Mouse (Mus musculus): ENCODE data around the gene Nr1d2. TPM values are rescaled to one million over a fixed set of nuclear protein-coding genes. Genes with fewer than 3 reads are reported as not detected.
"Not testable (repeated sequence)": the region's sequence is repeated elsewhere in the genome, so short reads cannot be mapped to it uniquely, and the experiment has no call there.

Nr1d2 gene
- polyA plus RNA-seq, 2 experiments, result 0.85 to 1.3 TPM

DNA sequence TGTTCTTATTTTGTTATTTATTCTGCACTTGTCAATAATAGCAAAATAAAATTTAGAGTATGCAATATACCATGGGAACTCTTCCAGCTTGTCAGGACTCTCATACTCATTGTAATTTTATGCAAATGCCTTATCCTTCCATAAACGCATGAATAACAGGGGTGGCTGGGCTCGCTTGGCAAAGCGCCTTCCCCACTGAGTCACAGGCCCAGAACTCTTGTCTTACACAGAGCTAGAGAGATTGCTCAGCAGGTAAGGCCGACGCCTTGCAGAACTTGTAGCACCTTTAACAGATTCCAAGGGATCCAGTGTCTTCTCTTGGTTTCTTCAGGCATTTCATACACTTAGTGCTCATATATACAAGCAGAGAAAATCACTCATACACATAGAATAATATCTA, 41.4 kb upstream of the Nr1d2 start:
- TF ChIP-seq CTCF (IDR thresholded peaks at IDR 0.05; ENCODE audit: low read depth), result no peak
- no peak for TF ChIP-seq EP300 (IDR thresholded peaks at IDR 0.05; ENCODE audit: low read depth)
- 80% methylated on average over 5 of the region's 5 CpGs for WGBS (ENCODE audit: insufficient replicate concordance)
- H3K36me3 ChIP-seq (replicated peaks; ENCODE audit: control insufficient read depth, insufficient read depth, low read depth), result peaks cover 10% of the 10 kb centered on the region
- H3K4me1 ChIP-seq (replicated peaks; ENCODE audit: control insufficient read depth in 2 of 2, insufficient read depth in 2 of 2, low read length in 1 of 2), result no peaks in the 10 kb centered on the region
- no peak overlapping the region for H3K4me3 ChIP-seq (ENCODE audit: insufficient read depth in 1 of 2, low read depth in 2 of 2, low read length in 2 of 2)
- no peak overlapping the region for H3K4me2 ChIP-seq (ENCODE audit: low read depth)
- ATAC-seq (ENCODE audit: insufficient read depth) (no peak), DNase-seq (ENCODE audit: low read depth in 3 of 3, low spot score in 3 of 3) (no peak)
- no peak overlapping the region for H3K27ac ChIP-seq
- H3K9ac ChIP-seq (replicated peaks), result no peak overlapping the region
- H3K9me3 ChIP-seq (ENCODE audit: control insufficient read depth, low read length), result no peaks in the 10 kb centered on the region
- H3K27me3 ChIP-seq (ENCODE audit: control insufficient read depth, insufficient read depth, low read length), result no peaks in the 10 kb centered on the region

DNA sequence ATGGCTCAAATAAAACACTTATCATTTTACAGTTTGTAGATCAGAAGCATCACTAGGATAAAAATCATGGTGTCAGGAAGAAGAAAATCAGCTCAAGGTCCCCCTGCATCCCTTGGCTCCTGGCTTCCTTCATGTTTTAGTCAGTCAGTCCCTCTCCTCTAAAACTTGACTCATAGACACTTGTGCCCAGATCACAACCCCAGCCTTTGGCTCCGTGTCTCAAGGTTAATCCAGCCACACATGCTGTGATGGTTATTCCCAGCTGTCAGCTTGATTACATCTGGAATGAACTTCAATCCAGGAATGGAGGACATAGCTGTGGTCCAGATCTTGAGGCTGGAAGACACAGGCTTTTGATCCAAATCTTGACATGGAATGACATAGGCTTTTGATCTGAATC, 35.6 kb upstream of the Nr1d2 start:
- Histone ChIP-seq H3K4me3 (ENCODE audit: insufficient read depth in 1 of 2, low read depth in 2 of 2, low read length in 2 of 2) (no peak overlapping the region), H3K9ac (replicated peaks) (no peak overlapping the region), H3K4me2 (ENCODE audit: low read depth) (no peak overlapping the region), H3K36me3 (replicated peaks; ENCODE audit: control insufficient read depth, insufficient read depth, low read depth) (peaks cover 13% of the 10 kb centered on the region), H3K27ac (no peak overlapping the region), H3K27me3 (ENCODE audit: control insufficient read depth, insufficient read depth, low read length) (no peaks in the 10 kb centered on the region), H3K4me1 (replicated peaks; ENCODE audit: control insufficient read depth in 2 of 2, insufficient read depth in 2 of 2, low read length in 1 of 2) (peaks cover 4% of the 10 kb centered on the region in 2 experiments; a peak in 3 of 4 replicates), H3K9me3 (ENCODE audit: control insufficient read depth, low read length) (no peaks in the 10 kb centered on the region)
- DNase-seq (ENCODE audit: low read depth in 3 of 3, low spot score in 3 of 3) (no peak), ATAC-seq (ENCODE audit: insufficient read depth) (no peak)
- WGBS (ENCODE audit: insufficient replicate concordance), result 80% methylated on average over 1 of the region's 1 CpGs
- TF ChIP-seq CTCF (IDR thresholded peaks at IDR 0.05; ENCODE audit: low read depth) (no peak), EP300 (IDR thresholded peaks at IDR 0.05; ENCODE audit: low read depth) (no peak)

DNA sequence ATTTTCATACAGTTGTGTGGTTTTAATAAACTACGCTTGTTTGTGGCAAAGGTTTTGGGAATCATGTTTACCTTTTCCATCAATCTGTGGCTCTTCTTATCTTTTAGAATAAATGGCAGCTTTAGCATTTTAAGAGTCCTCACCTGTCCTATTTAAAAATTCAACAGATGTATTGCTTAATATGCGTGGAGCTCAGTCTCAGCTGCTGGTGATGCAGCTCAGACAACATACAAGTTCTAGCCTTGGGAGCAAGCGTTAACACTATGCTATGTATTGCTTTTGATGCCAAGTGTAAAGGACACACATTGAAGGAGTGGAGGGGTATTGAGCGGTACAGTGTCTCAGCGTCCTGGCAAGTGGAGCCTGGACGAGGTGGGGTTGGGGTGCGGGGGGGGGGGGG, 32.7 kb upstream of the Nr1d2 start:
- 3% methylated on average over 7 of the region's 7 CpGs for WGBS (ENCODE audit: insufficient replicate concordance)
- Histone ChIP-seq H3K4me1 (replicated peaks; ENCODE audit: control insufficient read depth in 2 of 2, insufficient read depth in 2 of 2, low read length in 1 of 2) (peaks cover 4 to 8% of the 10 kb centered on the region in 2 experiments; a peak in 3 of 4 replicates), H3K9me3 (ENCODE audit: control insufficient read depth, low read length) (no peaks in the 10 kb centered on the region), H3K36me3 (replicated peaks; ENCODE audit: control insufficient read depth, insufficient read depth, low read depth) (peaks cover 26% of the 10 kb centered on the region), H3K27ac (peak overlapping the region; percentile 69; the same call in 1 of the 2 replicates), H3K4me2 (ENCODE audit: low read depth) (peak overlapping the region; percentile 76), H3K27me3 (ENCODE audit: control insufficient read depth, insufficient read depth, low read length) (no peaks in the 10 kb centered on the region), H3K4me3 (ENCODE audit: insufficient read depth in 1 of 2, low read depth in 2 of 2, low read length in 2 of 2) (peak overlapping the region; percentile 72 to 79), H3K9ac (replicated peaks) (peak overlapping the region; percentile 84)
- DNase-seq (ENCODE audit: low read depth in 3 of 3, low spot score in 3 of 3) (no peak), ATAC-seq (ENCODE audit: insufficient read depth) (no peak)
- TF ChIP-seq CTCF (IDR thresholded peaks at IDR 0.05; ENCODE audit: low read depth) (no peak), EP300 (IDR thresholded peaks at IDR 0.05; ENCODE audit: low read depth) (no peak)

DNA sequence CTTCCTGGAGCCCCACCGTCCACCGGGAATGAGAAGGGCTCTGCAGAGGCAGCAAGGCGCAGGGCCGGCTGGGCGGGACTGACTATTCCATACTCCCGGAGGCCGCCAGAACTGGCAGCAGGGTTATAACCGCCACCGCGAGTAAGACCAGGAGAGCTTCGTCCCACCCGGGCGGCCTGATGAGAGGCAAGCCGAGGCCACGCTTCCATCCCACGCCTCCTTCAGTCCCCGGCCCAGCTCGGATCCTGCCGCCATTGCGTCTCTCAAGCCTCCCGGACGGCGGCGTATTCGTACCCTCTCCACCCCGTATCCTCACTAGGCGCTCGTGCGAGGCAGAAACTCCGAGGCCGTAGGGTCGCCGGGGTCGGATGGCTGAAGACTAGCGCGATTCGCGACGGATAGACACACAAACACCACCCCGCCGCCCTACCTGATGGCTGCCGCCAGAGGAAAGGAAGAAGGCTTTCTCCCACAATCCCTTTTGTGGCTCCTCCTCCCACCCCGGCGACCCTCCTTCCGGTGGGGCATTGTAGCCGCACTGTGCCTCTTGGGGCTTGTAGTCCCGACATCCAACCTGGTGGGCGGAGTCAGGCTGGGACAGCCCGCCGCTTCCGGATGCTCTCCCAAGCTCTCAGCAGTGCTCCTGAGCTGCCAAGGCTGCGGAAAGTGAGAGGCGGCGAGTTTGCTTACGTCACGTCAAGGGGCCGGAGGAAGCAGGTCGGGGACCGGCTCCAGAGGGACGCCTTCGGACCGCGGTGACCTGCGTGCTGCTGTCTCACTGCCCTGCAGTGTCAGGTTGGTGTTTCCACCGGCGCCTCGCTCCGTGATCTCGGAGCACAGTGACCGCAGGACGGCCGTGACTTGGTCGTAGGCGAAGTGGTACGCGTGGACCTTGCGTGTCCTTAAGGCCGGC, 31.9 kb upstream of the Nr1d2 start, which contains the start of the genes Nkiras1 and Rpl15:
TSS of gene Nkiras1 (plus strand) at position 608 of the 913 bp plus-strand sequence.
TSS of gene Rpl15 (minus strand) at position 863 of the 913 bp plus-strand sequence.
- Histone ChIP-seq H3K27me3 (ENCODE audit: control insufficient read depth, insufficient read depth, low read length) (no peaks in the 10 kb centered on the region), H3K4me3 (ENCODE audit: insufficient read depth in 1 of 2, low read depth in 2 of 2, low read length in 2 of 2) (peak within 1 kb of the TSS; percentile 79 to 89), H3K9me3 (ENCODE audit: control insufficient read depth, low read length) (no peaks in the 10 kb centered on the region), H3K27ac (peak within 1 kb of the TSS; percentile 69), H3K36me3 (replicated peaks; ENCODE audit: control insufficient read depth, insufficient read depth, low read depth) (peaks cover 28% of the 10 kb centered on the region), H3K4me1 (replicated peaks; ENCODE audit: control insufficient read depth in 2 of 2, insufficient read depth in 2 of 2, low read length in 1 of 2) (peaks cover 4 to 8% of the 10 kb centered on the region in 2 experiments; a peak in 3 of 4 replicates), H3K4me2 (ENCODE audit: low read depth) (peak within 1 kb of the TSS; percentile 76), H3K9ac (replicated peaks) (peak within 1 kb of the TSS; percentile 84)
- TF ChIP-seq CTCF (IDR thresholded peaks at IDR 0.05; ENCODE audit: low read depth) (peak; percentile 41; the same call in 1 of the 2 replicates), EP300 (IDR thresholded peaks at IDR 0.05; ENCODE audit: low read depth) (no peak)
- ATAC-seq (ENCODE audit: insufficient read depth), result peak; percentile 100
- WGBS (ENCODE audit: insufficient replicate concordance), result under 1% methylated on average over 78 of the region's 78 CpGs
- peak; percentile 95 to 97 (median 96) for DNase-seq (ENCODE audit: low read depth in 3 of 3, low spot score in 3 of 3)

DNA sequence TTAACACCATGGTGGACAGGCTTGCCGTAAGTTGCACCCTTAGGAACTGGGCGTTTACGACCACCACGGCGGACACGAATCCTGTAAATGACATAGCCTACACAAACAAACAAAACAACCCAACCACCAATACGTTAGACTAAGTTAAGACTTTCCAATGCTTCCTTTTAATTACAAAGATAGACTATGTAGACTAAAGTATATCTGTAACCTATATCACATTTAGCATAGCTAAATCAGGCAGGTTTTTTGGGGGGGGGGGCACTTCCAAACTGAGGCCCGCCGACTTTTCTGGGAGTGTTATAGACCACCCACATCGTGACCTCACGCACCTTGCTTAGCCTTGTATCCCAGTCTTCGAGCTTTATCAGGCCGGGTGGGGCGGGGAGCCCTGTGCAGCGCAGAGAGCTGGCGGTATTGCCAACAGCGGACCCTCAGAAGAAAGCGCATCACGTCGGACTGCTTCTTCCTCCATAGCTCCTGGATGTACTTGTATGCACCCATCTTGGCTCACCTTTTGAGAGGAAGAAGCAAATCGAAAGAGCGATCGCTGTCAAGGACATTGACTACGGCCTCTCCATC, 31.1 kb upstream of the Nr1d2 start:
- not testable (repeated sequence) for ATAC-seq (ENCODE audit: insufficient read depth); H3K27me3 ChIP-seq (ENCODE audit: control insufficient read depth, insufficient read depth, low read length); DNase-seq (ENCODE audit: low read depth in 3 of 3, low spot score in 3 of 3); H3K4me1 ChIP-seq (replicated peaks; ENCODE audit: control insufficient read depth in 2 of 2, insufficient read depth in 2 of 2, low read length in 1 of 2); H3K9me3 ChIP-seq (ENCODE audit: control insufficient read depth, low read length)
- Histone ChIP-seq H3K36me3 (replicated peaks; ENCODE audit: control insufficient read depth, insufficient read depth, low read depth) (peaks cover 28% of the 10 kb centered on the region), H3K4me3 (ENCODE audit: insufficient read depth in 1 of 2, low read depth in 2 of 2, low read length in 2 of 2) (peak overlapping the region; percentile 79 to 89), H3K27ac (peak overlapping the region; percentile 16), H3K4me2 (ENCODE audit: low read depth) (peak overlapping the region; percentile 76), H3K9ac (replicated peaks) (peak overlapping the region; percentile 84)
- WGBS (ENCODE audit: insufficient replicate concordance), result under 1% methylated on average over 19 of the region's 24 CpGs

Measured in liver, embryonic 14.5 days (tissue).